Mouse (Mus musculus) neural tube, embryonic 11.5 days (tissue): ENCODE data around the gene Asxl2. TPM values are rescaled to one million over a fixed set of nuclear protein-coding genes. Genes with fewer than 3 reads are reported as not detected.
"Not testable (repeated sequence)": the region's sequence is repeated elsewhere in the genome, so short reads cannot be mapped to it uniquely, and the experiment has no call there.

Experiments used
- ATAC-seq: fragments of 200-750 bp; cut with Nextera tagmentation; 2 replicates; pipeline ENCODE4 v1.8.0; 2017; ENCODE audit warnings: moderate number of reproducible peaks, mild to moderate bottlenecking, moderate TSS enrichment, moderate library complexity; ENCODE audit not compliant: insufficient read depth, low FRiP score, low TSS enrichment
- DNase-seq: peaks from one replicate; pipeline ENCODE4 v3.0.0-alpha.2; 2015; ENCODE audit warnings: low spot score
- H3K27ac ChIP-seq: fragments of 300-500 bp; sonication (generic); 2 replicates; pipeline ENCODE4 v1.5.1; 2014; ENCODE audit warnings: low read depth, mild to moderate bottlenecking, low read length
- H3K27me3 ChIP-seq: fragments of 300-500 bp; sonication (generic); 2 replicates; pipeline ENCODE4 v1.6.1; 2014; ENCODE audit warnings: mild to moderate bottlenecking, low read length, mixed read lengths; ENCODE audit not compliant: control insufficient read depth, insufficient read depth
- H3K36me3 ChIP-seq: fragments of 300-500 bp; sonication (generic); 2 replicates; pipeline ENCODE4 v1.6.1; 2014; ENCODE audit warnings: mild to moderate bottlenecking, low read length, moderate library complexity, mixed read lengths; ENCODE audit not compliant: control insufficient read depth, insufficient read depth
- H3K4me1 ChIP-seq: fragments of 300-500 bp; sonication (generic); 2 replicates; pipeline ENCODE4 v1.6.1; 2014; ENCODE audit warnings: low read length, mixed read lengths; ENCODE audit not compliant: control insufficient read depth, insufficient read depth
- H3K4me2 ChIP-seq: fragments of 300-500 bp; sonication (generic); 2 replicates; pipeline ENCODE4 v1.6.1; 2014; ENCODE audit warnings: low read depth, mild to moderate bottlenecking, moderate library complexity
- H3K4me3 ChIP-seq: fragments of 300-500 bp; sonication (generic); 2 replicates; pipeline ENCODE4 v1.5.1; 2014; ENCODE audit warnings: low read depth, low read length
- H3K9ac ChIP-seq: fragments of 300-500 bp; sonication (generic); 2 replicates; pipeline ENCODE4 v1.6.1; 2014; ENCODE audit warnings: mild to moderate bottlenecking, low read length
- H3K9me3 ChIP-seq: fragments of 300-500 bp; sonication (generic); 2 replicates; pipeline ENCODE4 v1.6.1; 2016; ENCODE audit warnings: low read length; ENCODE audit not compliant: control insufficient read depth
- WGBS: fragments of 180-500 bp; shearing (Covaris S2); extraction: QIAGEN DNeasy Blood & Tissue Kit; methylation state at CpG from one replicate; pipeline ENCODE4 v1.1.7; 2014; 5-methylcytosine and 5-hydroxymethylcytosine counted together
- polyA plus RNA-seq: library from polyadenylated mRNA; unstranded; fragments of >200 nt; fragmentation: Nextera tagmentation; extraction: Ambion mirVana; gene quantifications from 2 replicates; pipeline ENCODE4 v1.2.1, GENCODE M21; 2014

The Asxl2 gene
- polyA plus RNA-seq, 1 experiment from 2014 or later, result 15.1 TPM

- no peak overlapping the region for H3K9ac ChIP-seq
- no peaks in the 10 kb centered on the region for H3K27me3 ChIP-seq
- H3K4me3 ChIP-seq, result no peak overlapping the region
- no peaks in the 10 kb centered on the region for H3K4me1 ChIP-seq
- DNase-seq (peak; percentile 83), ATAC-seq (peak; percentile 68)
- no peak overlapping the region for H3K27ac ChIP-seq
- H3K36me3 ChIP-seq, result peaks cover 3% of the 10 kb centered on the region; the same call in 1 of the 2 replicates
- H3K4me2 ChIP-seq, result no peak overlapping the region
- no peaks in the 10 kb centered on the region for H3K9me3 ChIP-seq
- 31% methylated on average over 12 of the region's 12 CpGs for WGBS
Measured at GRCm38 (mm10) chr12:3390577-3391262, 35.9 kb upstream of the Asxl2 start.

GRCm38 (mm10) chr12:3391276-3391675 is 35.4 kb upstream of the Asxl2 start:
- Histone ChIP-seq H3K4me2 (no peak overlapping the region), H3K27ac (no peak overlapping the region), H3K36me3 (peaks cover 3% of the 10 kb centered on the region; the same call in 1 of the 2 replicates), H3K9ac (no peak overlapping the region), H3K4me1 (no peaks in the 10 kb centered on the region), H3K4me3 (no peak overlapping the region), H3K27me3 (no peaks in the 10 kb centered on the region), H3K9me3 (no peaks in the 10 kb centered on the region)
- no peak for ATAC-seq
- DNase-seq, result no peak
- WGBS, result 59% methylated on average over 1 of the region's 1 CpGs

- no peak for ATAC-seq
- H3K9me3 ChIP-seq, result no peaks in the 10 kb centered on the region
- no peak for DNase-seq
- no peak overlapping the region for H3K4me3 ChIP-seq
- no peak overlapping the region for H3K27ac ChIP-seq
- no peaks in the 10 kb centered on the region; the same call in 1 of the 2 replicates for H3K36me3 ChIP-seq
- no peak overlapping the region for H3K9ac ChIP-seq
- no peak overlapping the region for H3K4me2 ChIP-seq
- WGBS, result 70% methylated on average over 4 of the region's 4 CpGs
- no peaks in the 10 kb centered on the region for H3K27me3 ChIP-seq
- no peaks in the 10 kb centered on the region for H3K4me1 ChIP-seq
Measured at GRCm38 (mm10) chr12:3393140-3393539, 33.5 kb upstream of the Asxl2 start.

- Histone ChIP-seq H3K36me3 (0 out of 2 replicates have a peak, but pooled peaks cover 3% of the 10 kb centered on the region), H3K27ac (no peak overlapping the region), H3K4me2 (no peak overlapping the region), H3K9me3 (no peaks in the 10 kb centered on the region), H3K4me1 (no peaks in the 10 kb centered on the region), H3K27me3 (no peaks in the 10 kb centered on the region), H3K4me3 (no peak overlapping the region), H3K9ac (no peak overlapping the region)
- WGBS, result 92% methylated on average over 8 of the region's 8 CpGs
- DNase-seq, result no peak
- no peak for ATAC-seq
Measured at GRCm38 (mm10) chr12:3396931-3397330, 29.7 kb upstream of the Asxl2 start.

GRCm38 (mm10) chr12:3405662-3406061 is 21.0 kb upstream of the Asxl2 start:
- H3K4me1 ChIP-seq, H3K27ac ChIP-seq, H3K27me3 ChIP-seq, ATAC-seq, H3K9me3 ChIP-seq, H3K4me3 ChIP-seq, H3K4me2 ChIP-seq, H3K9ac ChIP-seq, DNase-seq: not testable (repeated sequence)
- peaks cover 11% of the 10 kb centered on the region for H3K36me3 ChIP-seq
- WGBS, result 85% methylated on average over 3 of the region's 3 CpGs

- no peaks in the 10 kb centered on the region for H3K4me1 ChIP-seq
- H3K4me2 ChIP-seq, result no peak overlapping the region
- no peak for ATAC-seq
- H3K9me3 ChIP-seq, result no peaks in the 10 kb centered on the region
- H3K4me3 ChIP-seq, result no peak overlapping the region
- H3K27me3 ChIP-seq, result no peaks in the 10 kb centered on the region
- H3K36me3 ChIP-seq, result peaks cover 9% of the 10 kb centered on the region
- H3K27ac ChIP-seq, result no peak overlapping the region
- DNase-seq, result no peak
- H3K9ac ChIP-seq, result no peak overlapping the region
- WGBS, result 94% methylated on average over 6 of the region's 6 CpGs
Measured at GRCm38 (mm10) chr12:3406585-3406984, 20.1 kb upstream of the Asxl2 start.

- H3K4me2 ChIP-seq, result no peak overlapping the region
- 90% methylated on average over 4 of the region's 4 CpGs for WGBS
- H3K4me3 ChIP-seq, result no peak overlapping the region
- H3K9ac ChIP-seq, result no peak overlapping the region
- DNase-seq (no peak), ATAC-seq (no peak)
- H3K27me3 ChIP-seq, result no peaks in the 10 kb centered on the region
- H3K9me3 ChIP-seq, result no peaks in the 10 kb centered on the region
- no peaks in the 10 kb centered on the region for H3K4me1 ChIP-seq
- no peak overlapping the region for H3K27ac ChIP-seq
- H3K36me3 ChIP-seq, result peaks cover 3% of the 10 kb centered on the region
Measured at GRCm38 (mm10) chr12:3414956-3415355, 11.7 kb upstream of the Asxl2 start.

GRCm38 (mm10) chr12:3418761-3419160 is 7.9 kb upstream of the Asxl2 start:
- Histone ChIP-seq H3K9me3 (no peaks in the 10 kb centered on the region), H3K4me2 (no peak overlapping the region), H3K36me3 (peaks cover 4% of the 10 kb centered on the region), H3K9ac (no peak overlapping the region), H3K27me3 (no peaks in the 10 kb centered on the region), H3K4me1 (no peaks in the 10 kb centered on the region), H3K27ac (no peak overlapping the region), H3K4me3 (no peak overlapping the region)
- ATAC-seq, result no peak
- DNase-seq, result no peak
- 92% methylated on average over 3 of the region's 3 CpGs for WGBS

GRCm38 (mm10) chr12:3420519-3420918 is 6.1 kb upstream of the Asxl2 start:
- WGBS, result 92% methylated on average over 2 of the region's 2 CpGs
- no peak for DNase-seq
- no peak overlapping the region for H3K4me3 ChIP-seq
- no peak overlapping the region for H3K27ac ChIP-seq
- ATAC-seq, result no peak
- H3K36me3 ChIP-seq, result peaks cover 4% of the 10 kb centered on the region
- H3K9me3 ChIP-seq, result no peaks in the 10 kb centered on the region
- H3K9ac ChIP-seq, result no peak overlapping the region
- no peaks in the 10 kb centered on the region for H3K27me3 ChIP-seq
- H3K4me1 ChIP-seq, result 0 out of 2 replicates have a peak, but pooled peaks cover 2% of the 10 kb centered on the region
- no peak overlapping the region for H3K4me2 ChIP-seq
